Mouse (Mus musculus) brain, embryonic 14.5 days (tissue): ENCODE measurements at regions not wholly inside any gene's neighbourhood (a gene's known extent, or its start where the extent isn't known, plus 50 kb on each side); places are given as distances from the start of the nearest gene placed in this dataset.

Experiments
- DNase-seq: peaks from one replicate; pipeline ENCODE4 v3.0.0-alpha.2; 2011; ENCODE audit warnings: low read depth
- CTCF ChIP-seq: fragments of 200-500 bp; IDR thresholded peaks from 2 replicates; pipeline ENCODE4 v1.5.1; 2012; ENCODE audit warnings: inconsistent platforms, mild to moderate bottlenecking, moderate library complexity, borderline replicate concordance; ENCODE audit not compliant: insufficient read depth, insufficient read length; ENCODE audit errors: extremely low read depth
- POLR2A ChIP-seq: fragments of 200-500 bp; IDR thresholded peaks from 2 replicates; pipeline ENCODE4 v1.6.1; 2012; ENCODE audit warnings: mild to moderate bottlenecking, inconsistent platforms, borderline replicate concordance; ENCODE audit not compliant: poor library complexity, insufficient read depth, insufficient read length, severe bottlenecking; ENCODE audit errors: extremely low read depth

DNA sequence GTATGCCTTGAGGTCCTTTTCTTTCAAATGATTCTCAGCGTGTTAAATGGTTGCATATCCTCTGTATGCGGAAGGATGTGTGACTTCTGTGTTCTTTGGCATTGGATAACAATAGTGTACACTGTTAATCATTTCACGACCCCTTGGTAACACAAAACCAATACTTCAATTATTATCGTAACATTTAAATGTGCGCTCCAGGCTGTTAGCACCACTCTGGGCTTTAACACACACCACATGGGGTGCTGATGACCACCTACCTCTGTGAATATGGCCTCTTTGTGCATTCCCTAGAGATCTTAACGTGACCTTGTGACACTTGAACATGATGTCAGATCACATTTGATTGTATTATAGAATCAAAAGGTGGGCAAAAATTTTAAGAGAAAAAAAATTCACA is 80.2 kb upstream of the Csnka2ip start:
- no peak for DNase-seq
- TF ChIP-seq POLR2A: no peak
- TF ChIP-seq CTCF: no peak

DNA sequence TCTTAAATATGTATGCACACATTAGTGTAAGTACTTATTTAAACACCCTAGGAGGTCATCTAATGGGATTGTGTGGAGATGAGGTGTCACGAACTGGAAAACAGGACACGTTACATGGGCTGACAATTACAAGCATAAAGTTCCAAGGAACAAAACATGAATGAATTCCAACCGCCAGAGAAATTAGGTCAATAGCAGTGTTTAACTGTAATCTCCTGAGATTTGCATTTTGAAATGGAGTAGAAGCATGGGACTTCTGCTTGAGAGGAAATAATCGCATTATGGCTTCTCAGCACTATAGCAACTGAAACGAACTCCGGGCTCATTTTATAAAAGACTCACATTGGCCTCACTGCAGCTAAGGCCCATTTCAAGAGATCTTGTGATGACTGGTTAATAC is 79.7 kb upstream of the Csnka2ip start:
- peak; percentile 79 for DNase-seq
- TF ChIP-seq POLR2A: no peak
- no peak for TF ChIP-seq CTCF

- TF ChIP-seq POLR2A (no peak), CTCF (no peak)
- peak; percentile 48 for DNase-seq
These were observed 78.6 kb upstream of the Csnka2ip start for GRCm38 (mm10) chr16:64680843-64681242.

DNA sequence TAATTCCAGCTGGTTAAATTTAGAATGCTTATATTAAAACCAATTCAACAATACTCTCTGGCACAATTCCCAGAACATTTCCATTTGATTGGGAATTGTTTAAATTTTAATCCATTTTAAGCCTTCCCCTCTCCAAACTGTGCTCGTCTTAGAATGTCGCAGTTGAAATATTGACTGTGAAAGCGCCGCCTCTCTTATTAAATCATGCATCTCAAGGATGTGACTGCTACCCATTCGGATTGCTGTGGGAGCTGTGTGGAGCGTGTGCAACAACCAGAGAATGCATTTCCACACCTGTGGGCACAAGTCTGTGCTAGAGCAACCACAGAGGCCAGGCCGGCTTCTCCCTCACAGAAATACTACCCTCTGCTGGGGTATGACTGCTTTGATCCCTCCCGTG is 75.1 kb upstream of the Csnka2ip start:
- TF ChIP-seq POLR2A: no peak
- no peak for TF ChIP-seq CTCF
- DNase-seq: peak; percentile 74

DNA sequence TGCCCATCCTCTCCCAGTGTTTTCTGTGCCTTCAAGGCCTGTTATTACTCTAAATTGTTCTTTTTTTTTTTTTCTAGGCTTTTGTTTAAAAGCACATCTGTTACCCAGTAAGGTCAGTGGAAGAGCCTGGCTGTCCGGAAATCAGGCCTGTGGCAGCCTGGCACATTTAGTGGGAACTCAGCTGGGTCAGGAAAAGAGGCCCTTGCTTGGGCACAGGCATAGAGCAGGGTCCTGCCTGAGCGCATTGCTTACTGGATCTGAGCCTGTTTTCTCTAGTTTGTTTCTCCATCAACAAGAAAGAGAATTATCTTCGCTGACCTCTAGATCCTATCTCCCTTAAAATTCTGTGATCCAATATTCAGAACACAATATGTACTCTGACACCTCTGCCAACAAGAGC is 74.7 kb upstream of the Csnka2ip start:
- peak; percentile 56 for DNase-seq
- TF ChIP-seq POLR2A (no peak), CTCF (no peak)

DNA sequence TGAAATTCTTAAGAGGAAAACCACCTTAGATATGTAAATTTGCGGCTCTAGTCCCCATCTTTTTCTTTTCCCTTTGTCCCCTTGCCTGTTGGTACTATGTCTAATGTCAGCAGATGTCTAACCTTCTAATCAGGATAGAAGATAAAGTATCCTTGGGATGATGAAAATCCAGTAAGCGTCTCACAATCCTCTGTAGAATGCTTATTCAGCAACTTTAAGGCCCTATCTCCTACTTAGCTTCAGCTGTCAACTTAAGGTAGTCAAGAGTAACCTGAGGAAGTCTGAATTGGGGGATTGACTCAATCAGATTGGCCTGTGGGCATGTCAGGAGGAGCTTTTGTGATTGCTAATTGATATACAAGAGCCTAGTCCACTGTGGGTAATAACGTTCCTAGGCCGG is 64.7 kb upstream of the Csnka2ip start:
- TF ChIP-seq POLR2A: no peak
- TF ChIP-seq CTCF: no peak
- no peak for DNase-seq
